Mouse (Mus musculus): ENCODE measurements at regions not wholly inside any gene's neighbourhood (a gene's known extent, or its start where the extent isn't known, plus 50 kb on each side); places are given as distances from the start of the nearest gene placed in this dataset.

- TF ChIP-seq CTCF (conservative IDR thresholded peaks at IDR 0.05; ENCODE audit: low read length) (no peak), POU5F1 (IDR thresholded peaks at IDR 0.05; ENCODE audit: borderline replicate concordance, low read length) (no peak)
Measured at GRCm38 (mm10) chr13:35486125-35486524, 173.5 kb upstream of the Cdyl start.
